Comparison of ENCODE assay signal across 10 mouse cellular contexts in genomic region chr7:50210678-50211251, GRCm38 (mm10).
A peak's percentile ranks its signal among the peaks of the same experiment; 100 is the strongest.
DNase-seq lines count a peak whose midpoint lies in the region; ATAC-seq lines count a peak whose summit lies in the region.
"Had no signal": no experiment of that assay in that cellular context is flagged by ENCODE, and none has a peak within 500 bp of the region (broad histone marks: within the 10 kb centered on the region; RNA-seq: fewer than 3 reads in every experiment).

No protein-coding gene starts in this region.

- H3K36me3 ChIP-seq in kidney, embryonic 14.5 days (ENCODE audit: control insufficient read depth, insufficient read depth, low read length): no peaks in the 10 kb centered on the region
- H3K36me3 ChIP-seq: heart, embryonic 13.5 days had no signal

- 46% methylated on average over 6 of the region's 6 CpGs for WGBS in kidney, embryonic 14.5 days

- H3K4me2 ChIP-seq in kidney, embryonic 14.5 days (replicated peaks; ENCODE audit: low read depth, low read length): no peak overlapping the region
- H3K4me2 ChIP-seq: heart, embryonic 13.5 days had no signal

- peaks cover 3% of the 10 kb centered on the region; the same call in 1 of the 2 replicates for H3K9me3 ChIP-seq in kidney, embryonic 14.5 days (ENCODE audit: control insufficient read depth, low read length)

- DNase-seq in kidney, adult 18-20 months: no peak
- peak; percentile 28 to 38 for DNase-seq in right cerebral cortex, postnatal 10 days (ENCODE audit: low spot score in 2 of 2)
- DNase-seq in right cerebral cortex, adult 2 months (ENCODE audit: low spot score in 2 of 2): no peak
- peak; percentile 27 for DNase-seq in layer of hippocampus, adult 9-10 months (ENCODE audit: low spot score)
- no peak for DNase-seq in cerebellum, postnatal 4 days (ENCODE audit: low spot score in 2 of 2)
- no peak for DNase-seq in cerebellum, postnatal 25 days
- no peak for DNase-seq in heart, adult 8-10 months (ENCODE audit: low spot score)
- DNase-seq: kidney, adult 9 months had no signal

- 0 out of 2 replicates have a peak, but pooled peaks have one; percentile 39 for ATAC-seq in kidney, embryonic 14.5 days (ENCODE audit: low FRiP score, low TSS enrichment)

- no peaks in the 10 kb centered on the region for H3K27me3 ChIP-seq in kidney, embryonic 14.5 days (ENCODE audit: control insufficient read depth, insufficient read depth, low read length)
- H3K27me3 ChIP-seq: heart, embryonic 13.5 days had no signal

- no peaks in the 10 kb centered on the region for H3K4me1 ChIP-seq in kidney, embryonic 14.5 days (ENCODE audit: control insufficient read depth, insufficient read depth, low read length)
- H3K4me1 ChIP-seq: heart, embryonic 13.5 days had no signal

- H3K9ac ChIP-seq in kidney, embryonic 14.5 days (ENCODE audit: low read depth, low read length): no peak overlapping the region
- H3K9ac ChIP-seq: heart, embryonic 13.5 days had no signal

- 0 out of 2 replicates have a peak overlapping the region, but pooled peaks have one; percentile 19 for H3K27ac ChIP-seq in kidney, embryonic 14.5 days (ENCODE audit: low read depth, low read length)
- H3K27ac ChIP-seq: heart, embryonic 13.5 days had no signal

- H3K4me3 ChIP-seq in kidney, embryonic 14.5 days (ENCODE audit: low read length): no peak overlapping the region
- H3K4me3 ChIP-seq: heart, embryonic 13.5 days had no signal

Comparison
In these comparisons a context has a peak if more than half of its experiments do, and no peak if none do; other contexts are left out.
1. DNase-seq: peak in right cerebral cortex, postnatal 10 days (2 of 2) and layer of hippocampus, adult 9-10 months (single experiment); none in kidney, adult 18-20 months (single experiment), right cerebral cortex, adult 2 months (0 of 2), cerebellum, postnatal 4 days (0 of 2), cerebellum, postnatal 25 days (0 of 2) and heart, adult 8-10 months (single experiment).